Mouse (Mus musculus): ENCODE data around the gene Garem2.

Garem2 gene

GRCm38 (mm10) chr5:30153222-30153621 is 48.3 kb downstream of the Garem2 start:
- DNase-seq (ENCODE audit: low spot score in 2 of 2), result no peak

DNA sequence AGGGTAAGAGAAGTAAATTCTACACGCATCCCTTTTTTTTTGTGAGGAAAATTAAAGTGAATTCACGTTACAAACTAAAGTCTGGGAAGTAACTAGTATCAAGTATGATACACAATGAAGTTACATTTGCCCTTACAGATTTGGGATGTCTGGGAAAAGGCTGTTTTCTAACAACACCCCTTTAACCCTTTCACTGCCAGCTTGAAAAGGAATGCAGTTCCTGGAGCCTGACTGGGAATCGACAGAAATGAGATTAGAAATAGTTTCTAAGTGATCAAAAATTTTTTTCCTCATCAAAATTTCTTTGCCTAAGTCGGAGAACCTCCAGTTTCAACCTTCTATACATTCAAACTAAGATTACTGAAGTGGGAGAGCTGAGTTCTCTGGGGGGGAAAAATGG is 49.1 kb downstream of the Garem2 start:
- DNase-seq (ENCODE audit: low spot score in 2 of 2), result no peak

GRCm38 (mm10) chr5:30154474-30155394 is 49.8 kb downstream of the Garem2 start, which contains the start of the genes Hadha and Hadhb:
Gene Hadha, minus strand, starts transcription at chr5:30155162.
Gene Hadhb, plus strand, starts transcription at chr5:30155248.
- peak; percentile 95 for DNase-seq (ENCODE audit: low spot score in 2 of 2)

- no peak for DNase-seq (ENCODE audit: low spot score in 2 of 2)
Measured at GRCm38 (mm10) chr5:30155395-30155792, 50.4 kb downstream of the Garem2 start.

DNA sequence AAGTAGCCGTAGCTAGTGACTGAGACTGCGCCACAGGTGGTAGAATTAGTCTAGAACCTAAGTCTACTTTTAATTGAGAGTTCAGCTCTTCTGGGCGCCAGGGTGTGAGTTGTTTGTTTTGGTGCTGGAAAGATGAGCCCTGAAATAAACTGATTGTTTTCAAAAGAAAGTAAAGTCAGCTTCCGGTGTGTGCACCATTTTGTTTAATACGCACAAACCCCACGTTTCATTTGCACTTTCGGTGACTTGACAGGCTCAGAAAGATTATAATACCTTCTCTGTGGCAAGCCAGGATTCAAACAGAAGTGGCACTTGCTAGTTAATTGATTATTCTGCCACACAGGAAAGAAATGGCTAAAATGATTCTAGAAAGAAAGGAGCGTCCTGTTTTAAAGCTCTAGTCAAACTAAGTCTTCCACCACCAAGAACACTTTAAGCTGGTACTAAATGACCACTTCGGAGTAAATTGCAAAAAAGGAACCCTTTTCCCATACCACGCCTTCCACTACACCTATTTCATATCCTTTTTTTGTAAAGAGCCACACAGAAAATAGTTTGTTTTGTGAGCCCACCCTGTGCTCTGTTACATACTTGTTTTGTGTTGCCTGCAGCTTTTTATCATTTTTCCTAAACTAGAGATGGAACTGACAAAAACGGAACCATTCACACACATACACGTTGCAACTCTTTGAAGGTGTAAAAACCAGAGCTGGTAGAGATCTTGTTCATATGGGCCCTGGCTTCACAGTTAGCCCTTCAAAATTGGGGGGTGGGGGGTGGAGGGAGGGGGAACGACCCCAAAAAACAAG is 51.1 kb downstream of the Garem2 start:
- peak; percentile 11 to 26 for DNase-seq (ENCODE audit: low spot score in 2 of 2)

GRCm38 (mm10) chr5:30159601-30160000 is 54.6 kb downstream of the Garem2 start:
- DNase-seq (ENCODE audit: low spot score in 2 of 2), result no peak

- no peak for DNase-seq (ENCODE audit: low spot score in 2 of 2)
Measured at GRCm38 (mm10) chr5:30161836-30162235, 56.9 kb downstream of the Garem2 start.

GRCm38 (mm10) chr5:30162339-30162738 is 57.4 kb downstream of the Garem2 start:
- no peak for DNase-seq (ENCODE audit: low spot score in 2 of 2)

- DNase-seq (ENCODE audit: low spot score in 2 of 2), result no peak
Measured at GRCm38 (mm10) chr5:30165234-30165946, 60.4 kb downstream of the Garem2 start.

All from natural killer cell, adult 2 months (primary cell).